Mouse (Mus musculus) Patski (cell line): ENCODE data around the gene Olfr149. TPM values are rescaled to one million over a fixed set of nuclear protein-coding genes. Genes with fewer than 3 reads are reported as not detected.

ENCODE experiments used
- ATAC-seq: fragments of 100-300 bp; one replicate; pipeline ENCODE4 v1.8.0; 2021
- CTCF ChIA-PET: fragments of 350-600 bp; sonication (Branson Sonifier 250); formaldehyde crosslinking; loops from one replicate; lab custom pipeline; 2022; ENCODE audit warnings: inconsistent platforms; lab: Charles Lee
- POLR2A ChIA-PET: fragments of 350-600 bp; sonication (Branson Sonifier 250); formaldehyde crosslinking; loops from one replicate; lab custom pipeline; 2022; ENCODE audit warnings: antibody characterized with exemption, inconsistent platforms; lab: Charles Lee
- DNase-seq: peaks from one replicate; pipeline ENCODE4 v3.0.0-alpha.2; 2011; ENCODE audit warnings: low read depth, low spot score
- H3K27me3 ChIP-seq: fragments of 371-371 bp; one replicate; pipeline ENCODE4 v1.5.1; 2021
- CTCF ChIP-seq: fragments of 100-300 bp; IDR thresholded peaks from one replicate; pipeline ENCODE4 v1.5.1; 2021
- in situ Hi-C: fragments of 300-500 bp; cut with MboI; formaldehyde crosslinking; loops from 3 replicates; pipeline ENCODE4 v1.11.1; 2018; ENCODE audit warnings: low pct_unique_long_range_greater_than_20kb, mixed read lengths
- polyA plus RNA-seq: library from polyadenylated mRNA; unstranded; gene quantifications from one replicate; pipeline ENCODE4 v1.2.3, GENCODE M21; 2021

The Olfr149 gene
- polyA plus RNA-seq, 1 experiment from 2014 or later = not detected

DNA sequence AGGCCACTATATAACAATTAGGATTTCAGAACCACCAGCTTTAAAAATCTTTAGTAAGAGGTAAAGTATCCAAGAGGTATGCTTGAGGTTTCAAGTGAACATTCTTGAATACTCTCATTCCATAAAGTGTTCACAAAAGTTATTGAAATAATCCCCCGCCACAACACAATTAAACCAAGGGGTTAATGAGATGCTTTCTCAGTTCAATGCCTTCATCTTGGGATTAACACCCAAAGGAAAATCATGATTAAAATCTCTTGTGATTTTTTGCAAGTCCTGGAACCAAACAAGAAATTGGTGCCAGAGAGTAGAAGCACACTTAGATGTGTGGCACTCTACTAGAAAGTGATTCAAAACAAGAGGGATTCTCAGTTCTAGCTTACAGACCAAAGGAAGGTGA, 40.0 kb downstream of the Olfr149 start, which contains the start of gene Olfr963:
TSS of gene Olfr963 (plus strand) at position 301 of the 400 bp plus-strand sequence.
- no peak for TF ChIP-seq CTCF
- CTCF ChIA-PET = no interaction called here
- in situ Hi-C loops = no loop called here
- ATAC-seq (no peak), DNase-seq (no peak)
- no peaks in the 10 kb centered on the region for H3K27me3 ChIP-seq
- POLR2A ChIA-PET = no interaction called here

DNA sequence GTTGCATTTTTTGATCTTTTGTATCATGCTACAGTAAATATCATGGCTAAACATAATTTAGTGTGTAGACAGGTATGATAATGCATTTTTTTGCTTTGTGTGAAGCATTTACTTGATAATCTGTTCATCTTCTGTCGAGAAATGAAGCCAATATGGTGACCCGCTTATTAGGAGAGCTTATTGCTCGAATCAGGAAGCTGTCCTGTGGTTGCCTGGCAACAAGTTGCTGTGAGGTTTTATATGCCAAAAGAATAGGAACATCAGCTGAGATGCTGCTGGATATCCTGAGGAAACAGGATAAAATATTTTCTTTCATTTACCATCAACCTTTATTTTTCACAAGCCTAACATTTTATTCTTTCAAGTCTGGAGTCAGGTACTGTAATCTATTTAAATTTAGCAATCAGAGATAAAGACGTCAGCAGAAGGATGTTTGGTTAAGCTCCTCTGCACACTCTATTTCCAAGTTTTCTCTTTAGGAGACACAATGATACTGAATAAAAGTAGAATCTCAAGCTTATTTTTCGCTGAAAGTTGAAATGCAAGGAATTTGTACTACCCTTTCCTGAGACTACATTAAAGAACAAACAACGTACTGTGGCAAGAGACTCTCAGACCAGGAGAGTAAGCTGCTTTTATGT, 52.0 kb downstream of the Olfr149 start:
- CTCF ChIA-PET = interaction anchor here (1.4 kb wide), 1 partner anchor 11 kb away, joined by 3 read pairs; no protein-coding TSS in a partner anchor
- no peaks in the 10 kb centered on the region for H3K27me3 ChIP-seq
- DNase-seq = no peak
- in situ Hi-C loops = no loop called here
- POLR2A ChIA-PET = no interaction called here
- ATAC-seq = no peak
- TF ChIP-seq CTCF = no peak

Other genes starting within 250 kb of the Olfr149 start
- not detected for gene Olfr955, start 235.2 kb downstream of the Olfr149 start, polyA plus RNA-seq
- not detected for gene Olfr44, start 213.1 kb downstream of the Olfr149 start, polyA plus RNA-seq
- gene Olfr957, start 191.3 kb downstream of the Olfr149 start, polyA plus RNA-seq = not detected
- gene Olfr958, start 153.1 kb downstream of the Olfr149 start, polyA plus RNA-seq = not detected
- gene Olfr959, start 131.5 kb downstream of the Olfr149 start, polyA plus RNA-seq = not detected
- not detected for gene AW551984, start 102.7 kb downstream of the Olfr149 start, polyA plus RNA-seq
- not detected for gene Olfr148, start 96.5 kb downstream of the Olfr149 start, polyA plus RNA-seq
- not detected for gene Olfr960, start 85.7 kb downstream of the Olfr149 start, polyA plus RNA-seq
- gene Olfr961, start 62.0 kb downstream of the Olfr149 start, polyA plus RNA-seq = not detected
- not detected for gene Olfr963, start 39.9 kb downstream of the Olfr149 start, polyA plus RNA-seq
- gene Olfr965, start 4.2 kb upstream of the Olfr149 start, polyA plus RNA-seq = not detected
- not detected for gene Olfr150, start 23.9 kb upstream of the Olfr149 start, polyA plus RNA-seq
- not detected for gene Olfr967, start 39.1 kb upstream of the Olfr149 start, polyA plus RNA-seq
- not detected for gene Olfr968, start 76.1 kb upstream of the Olfr149 start, polyA plus RNA-seq
- not detected for gene Olfr969, start 83.8 kb upstream of the Olfr149 start, polyA plus RNA-seq
- gene Olfr970, start 101.7 kb upstream of the Olfr149 start, polyA plus RNA-seq = not detected
- gene Olfr971, start 129.8 kb upstream of the Olfr149 start, polyA plus RNA-seq = not detected
- not detected for gene Olfr972, start 159.3 kb upstream of the Olfr149 start, polyA plus RNA-seq
- not detected for gene Olfr229, start 200.2 kb upstream of the Olfr149 start, polyA plus RNA-seq
- not detected for gene Olfr974, start 230.4 kb upstream of the Olfr149 start, polyA plus RNA-seq
- gene Olfr975, start 244.9 kb upstream of the Olfr149 start, polyA plus RNA-seq = not detected